Mouse (Mus musculus) induced T-regulatory cell, adult 2 months (primary cell): Measurements from ENCODE around the gene Fan1.

ENCODE experiments used
- DNase-seq: peaks from one replicate; pipeline ENCODE4 v3.0.0-alpha.2; 2012; ENCODE audit warnings: low read depth

Fan1 gene

GRCm38 (mm10) chr7:64373830-64374562, at the start of gene Fan1:
TSS of gene Fan1 (minus strand) at chr7:64374095.
- DNase-seq: peak; percentile 91

GRCm38 (mm10) chr7:64403989-64404388, 30.1 kb upstream of the Fan1 start:
- DNase-seq: no peak

- no peak for DNase-seq
Measured at GRCm38 (mm10) chr7:64402452-64402851, 28.6 kb upstream of the Fan1 start.

GRCm38 (mm10) chr7:64400725-64401124, 26.8 kb upstream of the Fan1 start:
- no peak for DNase-seq

GRCm38 (mm10) chr7:64392819-64393151, 18.9 kb upstream of the Fan1 start:
- no peak for DNase-seq

GRCm38 (mm10) chr7:64392122-64392818, 18.4 kb upstream of the Fan1 start, which contains the start of the genes Mphosph10 and Mcee:
TSS of gene Mphosph10 (minus strand) at chr7:64392268.
TSS of gene Mcee (plus strand) at chr7:64392607.
- peak; percentile 97 for DNase-seq

- no peak for DNase-seq
Measured at GRCm38 (mm10) chr7:64391479-64391878, 17.6 kb upstream of the Fan1 start.

GRCm38 (mm10) chr7:64373147-64373829, 607 bp downstream of the Fan1 start:
- peak; percentile 55 for DNase-seq

GRCm38 (mm10) chr7:64371940-64372878, 1.7 kb downstream of the Fan1 start:
- no peak for DNase-seq

GRCm38 (mm10) chr7:64369841-64370240, 4.1 kb downstream of the Fan1 start:
- no peak for DNase-seq

- DNase-seq: no peak
Measured at GRCm38 (mm10) chr7:64365863-64366262, 8.0 kb downstream of the Fan1 start.

- DNase-seq: no peak
Measured at GRCm38 (mm10) chr7:64360586-64360945, 13.3 kb downstream of the Fan1 start.

GRCm38 (mm10) chr7:64359943-64360585, 13.8 kb downstream of the Fan1 start:
- no peak for DNase-seq

- DNase-seq: no peak
Measured at GRCm38 (mm10) chr7:64358666-64359065, 15.2 kb downstream of the Fan1 start.

GRCm38 (mm10) chr7:64357405-64357804, 16.5 kb downstream of the Fan1 start:
- DNase-seq: no peak

GRCm38 (mm10) chr7:64356661-64357060, 17.2 kb downstream of the Fan1 start:
- no peak for DNase-seq

- no peak for DNase-seq
Measured at GRCm38 (mm10) chr7:64354206-64354605, 19.7 kb downstream of the Fan1 start.

- no peak for DNase-seq
Measured at GRCm38 (mm10) chr7:64351087-64351486, 22.8 kb downstream of the Fan1 start.

- no peak for DNase-seq
Measured at GRCm38 (mm10) chr7:64349147-64349861, 24.6 kb downstream of the Fan1 start.

- no peak for DNase-seq
Measured at GRCm38 (mm10) chr7:64347813-64348212, 26.1 kb downstream of the Fan1 start.

- DNase-seq: no peak
Measured at GRCm38 (mm10) chr7:64332686-64333085, 41.2 kb downstream of the Fan1 start.
